Mouse (Mus musculus) neural tube, embryonic 15.5 days (tissue): ENCODE data around the gene Dctd. TPM values are rescaled to one million over a fixed set of nuclear protein-coding genes. Genes with fewer than 3 reads are reported as not detected.

Source experiments
- ATAC-seq: fragments of 200-750 bp; cut with Nextera tagmentation; 2 replicates; pipeline ENCODE4 v1.8.0; 2017; ENCODE audit warnings: mild to moderate bottlenecking, moderate TSS enrichment, moderate library complexity; ENCODE audit not compliant: low FRiP score
- H3K27ac ChIP-seq: fragments of 300-500 bp; sonication (generic); replicated peaks from 2 replicates; pipeline ENCODE4 v1.5.1; 2015; ENCODE audit warnings: mild to moderate bottlenecking, inconsistent platforms
- H3K27me3 ChIP-seq: fragments of 300-500 bp; sonication (generic); replicated peaks from 2 replicates; pipeline ENCODE4 v1.6.1; 2015; ENCODE audit warnings: inconsistent platforms
- H3K36me3 ChIP-seq: fragments of 300-500 bp; sonication (generic); 2 replicates; pipeline ENCODE4 v1.6.1; 2015; ENCODE audit warnings: inconsistent platforms
- H3K4me1 ChIP-seq: fragments of 300-500 bp; sonication (generic); 2 replicates; pipeline ENCODE4 v1.6.1; 2015; ENCODE audit warnings: inconsistent platforms
- H3K4me2 ChIP-seq: fragments of 300-500 bp; sonication (generic); 2 replicates; pipeline ENCODE4 v1.6.1; 2015; ENCODE audit warnings: inconsistent platforms, mild to moderate bottlenecking, moderate library complexity
- H3K4me3 ChIP-seq: fragments of 300-500 bp; sonication (generic); replicated peaks from 2 replicates; pipeline ENCODE4 v1.5.1; 2015; ENCODE audit warnings: mild to moderate bottlenecking, inconsistent platforms
- H3K9ac ChIP-seq: fragments of 300-500 bp; sonication (generic); replicated peaks from 2 replicates; pipeline ENCODE4 v1.6.1; 2015; ENCODE audit warnings: mild to moderate bottlenecking, inconsistent platforms
- H3K9me3 ChIP-seq: fragments of 300-500 bp; sonication (generic); replicated peaks from 2 replicates; pipeline ENCODE4 v1.6.1; 2016; ENCODE audit warnings: inconsistent platforms
- WGBS: fragments of 180-500 bp; shearing (Covaris S2); methylation state at CpG from one replicate; pipeline ENCODE4 v1.1.7; 2015; ENCODE audit warnings: mixed read lengths; 5-methylcytosine and 5-hydroxymethylcytosine counted together
- polyA plus RNA-seq: library from polyadenylated mRNA; unstranded; fragments of >200 nt; fragmentation: Nextera tagmentation; extraction: Ambion mirVana; gene quantifications from 2 replicates; pipeline ENCODE4 v1.2.1, GENCODE M21; 2015

Gene Dctd
- polyA plus RNA-seq, 1 experiment from 2014 or later, result 11.7 TPM

DNA sequence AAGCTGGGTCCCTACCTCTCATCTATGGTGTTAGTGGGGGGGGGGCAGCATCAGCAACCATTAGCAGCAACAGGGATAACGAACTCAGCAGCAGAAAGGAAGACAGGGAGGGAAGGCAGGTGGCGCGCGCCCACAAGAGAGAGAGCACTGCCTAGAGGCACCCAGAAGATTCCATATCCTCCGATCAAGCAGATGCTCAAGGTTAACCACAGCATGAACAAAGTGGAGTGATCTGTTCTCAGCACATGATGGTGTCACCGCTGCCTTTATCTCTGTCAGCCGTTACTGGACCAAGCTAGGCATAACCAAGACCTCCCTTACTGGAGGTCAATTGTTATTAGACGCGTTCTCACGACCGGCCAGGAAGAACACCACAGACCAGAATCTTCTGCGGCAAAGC lies 89.7 kb downstream of the Dctd start:
- no peak for ATAC-seq
- H3K27ac ChIP-seq, result no peak overlapping the region
- H3K4me1 ChIP-seq, result no peaks in the 10 kb centered on the region
- H3K4me3 ChIP-seq, result no peak overlapping the region
- no peak overlapping the region for H3K4me2 ChIP-seq
- no peaks in the 10 kb centered on the region for H3K27me3 ChIP-seq
- 97% methylated on average over 12 of the region's 12 CpGs for WGBS
- H3K9me3 ChIP-seq, result no peaks in the 10 kb centered on the region
- H3K9ac ChIP-seq, result no peak overlapping the region
- no peaks in the 10 kb centered on the region for H3K36me3 ChIP-seq

DNA sequence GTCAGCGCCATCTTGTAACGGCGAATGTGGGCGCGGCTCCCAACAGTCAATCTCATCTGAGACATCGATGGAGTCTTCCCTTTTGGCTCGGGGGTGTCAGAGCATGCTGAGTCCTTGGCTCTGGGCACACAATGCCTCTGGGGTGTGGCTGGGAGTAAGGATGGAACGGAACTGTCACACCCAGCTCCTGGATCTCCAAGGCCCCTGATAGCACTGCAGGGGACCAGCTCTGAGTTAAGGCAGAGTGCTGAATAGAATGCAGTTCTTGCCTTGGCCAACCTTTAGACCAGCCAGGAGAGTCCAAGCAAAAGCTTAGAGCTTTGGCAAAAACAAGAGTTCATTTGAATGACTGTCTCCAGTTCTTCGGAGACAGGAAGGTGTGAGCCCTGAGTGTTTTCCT lies 97.1 kb downstream of the Dctd start:
- Histone ChIP-seq H3K36me3 (no peaks in the 10 kb centered on the region), H3K27ac (no peak overlapping the region), H3K4me2 (no peak overlapping the region), H3K9ac (no peak overlapping the region), H3K4me3 (no peak overlapping the region), H3K27me3 (no peaks in the 10 kb centered on the region), H3K9me3 (no peaks in the 10 kb centered on the region), H3K4me1 (no peaks in the 10 kb centered on the region)
- no peak for ATAC-seq
- 97% methylated on average over 9 of the region's 9 CpGs for WGBS

DNA sequence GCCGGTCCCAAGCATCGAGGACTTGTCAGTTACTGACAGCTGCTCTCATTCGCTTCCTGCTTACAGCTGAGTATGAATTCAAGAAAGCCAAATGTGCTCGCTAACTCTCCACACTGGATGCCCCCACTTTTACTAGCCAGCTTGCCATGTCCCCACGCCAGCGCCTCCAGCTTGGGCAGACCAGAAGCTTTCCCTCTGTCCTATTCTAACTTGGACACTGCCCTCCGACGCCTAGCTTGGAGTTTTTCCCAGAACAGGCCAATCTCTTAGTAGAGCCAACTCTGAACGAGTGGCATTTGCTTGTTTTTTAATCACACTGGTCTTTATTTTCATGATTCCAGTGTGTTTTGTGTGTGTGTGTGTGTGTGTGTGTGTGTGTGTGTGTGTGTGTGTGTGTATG lies 100.3 kb downstream of the Dctd start:
- Histone ChIP-seq H3K4me2 (no peak overlapping the region), H3K27ac (no peak overlapping the region), H3K4me1 (peaks cover 7% of the 10 kb centered on the region), H3K36me3 (no peaks in the 10 kb centered on the region), H3K9ac (no peak overlapping the region), H3K4me3 (no peak overlapping the region), H3K27me3 (0 out of 2 replicates have a peak, but pooled peaks cover 2% of the 10 kb centered on the region), H3K9me3 (no peaks in the 10 kb centered on the region)
- no peak for ATAC-seq
- WGBS, result 91% methylated on average over 9 of the region's 9 CpGs

DNA sequence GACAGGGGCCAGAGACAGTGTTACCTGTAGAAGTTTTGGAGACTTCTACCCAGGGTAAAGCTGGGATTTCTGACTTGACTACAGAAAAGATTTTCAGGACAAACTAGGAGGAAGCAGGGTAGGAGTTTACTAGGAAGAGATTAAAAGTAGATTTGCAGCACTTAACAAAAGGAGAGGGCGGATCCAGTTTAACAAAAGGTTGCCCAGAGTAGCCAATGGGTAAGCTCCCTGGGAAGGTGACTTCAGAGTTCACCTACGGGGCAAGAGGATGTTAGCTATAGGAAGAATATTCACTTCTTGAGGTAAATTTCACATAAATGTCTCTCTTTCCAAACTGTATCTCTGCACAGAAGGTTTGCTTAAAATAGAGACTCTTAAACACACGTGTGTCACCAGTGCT lies 103.7 kb downstream of the Dctd start:
- no peak overlapping the region for H3K9ac ChIP-seq
- H3K27ac ChIP-seq, result no peak overlapping the region
- H3K4me3 ChIP-seq, result no peak overlapping the region
- 61% methylated on average over 3 of the region's 3 CpGs for WGBS
- ATAC-seq, result no peak
- no peak overlapping the region for H3K4me2 ChIP-seq
- H3K27me3 ChIP-seq, result 0 out of 2 replicates have a peak, but pooled peaks cover 2% of the 10 kb centered on the region
- no peaks in the 10 kb centered on the region for H3K36me3 ChIP-seq
- peaks cover 14% of the 10 kb centered on the region for H3K4me1 ChIP-seq
- H3K9me3 ChIP-seq, result no peaks in the 10 kb centered on the region

Other genes starting within 250 kb of the Dctd start
- gene Wwc2, start 108.2 kb upstream of the Dctd start, polyA plus RNA-seq, result 5.8 and 6.1 TPM in 2 replicates